9 mouse cellular contexts compared by ENCODE assay signal in the genomic region with DNA sequence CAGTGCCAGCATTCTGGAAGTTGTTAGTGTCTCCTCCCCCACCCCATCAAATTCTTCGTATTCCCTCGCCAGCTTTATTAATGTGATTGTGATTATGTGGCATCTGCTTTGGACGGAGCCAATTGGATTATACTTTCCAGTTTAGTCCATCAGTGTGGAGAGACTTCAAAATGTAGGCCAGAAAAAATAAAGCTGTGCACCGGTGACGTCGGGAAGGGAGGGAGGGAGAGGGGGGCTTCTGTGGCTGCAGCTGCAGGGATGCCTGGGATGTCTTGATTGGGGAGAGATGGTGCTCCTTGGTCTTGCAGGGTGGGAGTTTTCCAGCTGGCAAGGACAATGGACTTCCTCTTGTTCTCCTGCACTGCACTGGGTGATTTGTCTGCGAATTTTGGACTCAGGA.
DNase-seq lines count a peak whose midpoint lies in the region; ATAC-seq lines count a peak whose summit lies in the region.
"Had no signal": no experiment of that assay in that cellular context is flagged by ENCODE, and none has a peak within 500 bp of the region (broad histone marks: within the 10 kb centered on the region; RNA-seq: fewer than 3 reads in every experiment).

No protein-coding gene starts in this region.

- peak; percentile 74 for ATAC-seq in forebrain, embryonic 16.5 days
- ATAC-seq in hindbrain, embryonic 15.5 days (ENCODE audit: low FRiP score, low read depth): peak; percentile 64; the same call in 1 of the 2 replicates
- no peak for ATAC-seq in liver, embryonic 11.5 days (replicated peaks; ENCODE audit: low FRiP score)

- peak overlapping the region; percentile 15 for H3K4me2 ChIP-seq in forebrain, embryonic 16.5 days (ENCODE audit: low read length)
- peak overlapping the region; percentile 21; the same call in 1 of the 2 replicates for H3K4me2 ChIP-seq in hindbrain, embryonic 15.5 days
- no peak overlapping the region for H3K4me2 ChIP-seq in liver, embryonic 11.5 days
- H3K4me2 ChIP-seq: liver, embryonic 15.5 days had no signal

- H3K9ac ChIP-seq in forebrain, embryonic 16.5 days (replicated peaks; ENCODE audit: low read depth, low read length): no peak overlapping the region
- H3K9ac ChIP-seq in hindbrain, embryonic 15.5 days: no peak overlapping the region
- no peak overlapping the region for H3K9ac ChIP-seq in liver, embryonic 11.5 days (ENCODE audit: low read depth, low read length)
- H3K9ac ChIP-seq: liver, embryonic 15.5 days had no signal

- no peaks in the 10 kb centered on the region for H3K27me3 ChIP-seq in forebrain, embryonic 16.5 days (replicated peaks; ENCODE audit: control insufficient read depth, insufficient read depth, low read length)
- no peaks in the 10 kb centered on the region for H3K27me3 ChIP-seq in hindbrain, embryonic 15.5 days
- H3K27me3 ChIP-seq in liver, embryonic 11.5 days (replicated peaks; ENCODE audit: control insufficient read depth, insufficient read depth, low read length): no peaks in the 10 kb centered on the region
- H3K27me3 ChIP-seq: liver, embryonic 15.5 days had no signal

- no peak overlapping the region for H3K4me3 ChIP-seq in forebrain, embryonic 16.5 days (replicated peaks; ENCODE audit: low read length)
- no peak overlapping the region for H3K4me3 ChIP-seq in hindbrain, embryonic 15.5 days
- H3K4me3 ChIP-seq in liver, embryonic 11.5 days (ENCODE audit: low read depth, low read length): no peak overlapping the region
- H3K4me3 ChIP-seq: liver, embryonic 15.5 days had no signal

- no peak overlapping the region for H3K27ac ChIP-seq in forebrain, embryonic 16.5 days (ENCODE audit: low read length)
- peak overlapping the region; percentile 68 for H3K27ac ChIP-seq in hindbrain, embryonic 15.5 days (replicated peaks)
- H3K27ac ChIP-seq in liver, embryonic 11.5 days (ENCODE audit: low read depth, low read length): no peak overlapping the region
- H3K27ac ChIP-seq: liver, embryonic 15.5 days had no signal

- no peaks in the 10 kb centered on the region for H3K9me3 ChIP-seq in forebrain, embryonic 16.5 days (ENCODE audit: control insufficient read depth, low read length)
- no peaks in the 10 kb centered on the region for H3K9me3 ChIP-seq in hindbrain, embryonic 15.5 days
- no peaks in the 10 kb centered on the region for H3K9me3 ChIP-seq in liver, embryonic 11.5 days (ENCODE audit: control insufficient read depth, low read length)
- H3K9me3 ChIP-seq: liver, embryonic 15.5 days had no signal

- H3K4me1 ChIP-seq in forebrain, embryonic 16.5 days (replicated peaks; ENCODE audit: control insufficient read depth, insufficient read depth, low read length): peaks cover 10% of the 10 kb centered on the region; the same call in 1 of the 2 replicates
- H3K4me1 ChIP-seq in hindbrain, embryonic 15.5 days (replicated peaks): peaks cover 11% of the 10 kb centered on the region
- H3K4me1 ChIP-seq in liver, embryonic 11.5 days (replicated peaks; ENCODE audit: control insufficient read depth, insufficient read depth, low read length): no peaks in the 10 kb centered on the region
- H3K4me1 ChIP-seq: liver, embryonic 15.5 days had no signal

- DNase-seq in cerebellum, postnatal 14 days: peak; percentile 12 to 15
- no peak for DNase-seq in cerebellum, adult 9-10 months
- DNase-seq in lung, postnatal 36 days: peak; percentile 31
- no peak for DNase-seq in ovary, postnatal 36 days (ENCODE audit: low spot score)
- DNase-seq in layer of hippocampus, adult 8-10 months (ENCODE audit: low spot score in 2 of 2): no peak
- DNase-seq in liver, embryonic 11.5 days (ENCODE audit: low spot score): no peak

- 18% methylated on average over 7 of the region's 7 CpGs for WGBS in forebrain, embryonic 16.5 days
- 14% methylated on average over 7 of the region's 7 CpGs for WGBS in hindbrain, embryonic 15.5 days
- 64% methylated on average over 7 of the region's 7 CpGs for WGBS in liver, embryonic 11.5 days

- no peaks in the 10 kb centered on the region for H3K36me3 ChIP-seq in forebrain, embryonic 16.5 days (ENCODE audit: control insufficient read depth, insufficient read depth)
- no peaks in the 10 kb centered on the region for H3K36me3 ChIP-seq in hindbrain, embryonic 15.5 days
- no peaks in the 10 kb centered on the region for H3K36me3 ChIP-seq in liver, embryonic 11.5 days (ENCODE audit: control insufficient read depth, insufficient read depth, low read length)
- H3K36me3 ChIP-seq: liver, embryonic 15.5 days had no signal

Comparison
In these comparisons a context has a peak if more than half of its experiments do, and no peak if none do; other contexts are left out.
1. DNase-seq: peak in cerebellum, postnatal 14 days (2 of 2) and lung, postnatal 36 days (single experiment); none in cerebellum, adult 9-10 months (single experiment), ovary, postnatal 36 days (single experiment), layer of hippocampus, adult 8-10 months (0 of 2) and liver, embryonic 11.5 days (single experiment).